Mouse (Mus musculus) neural tube, embryonic 10.5 days (tissue): ENCODE data around the gene Stk16.

Source experiments
- DNase-seq: peaks from one replicate; pipeline ENCODE4 v3.0.0-alpha.2; 2017; ENCODE audit warnings: low spot score; ENCODE audit errors: extremely low spot score

Stk16 gene

GRCm38 (mm10) chr1:75236117-75237050, 25.7 kb downstream of the Stk16 start, which contains the start of gene Dnajb2:
Gene Dnajb2 (plus strand): TSS chr1:75236406.
- peak; percentile 84 for DNase-seq

GRCm38 (mm10) chr1:75239591-75239990, 29.0 kb downstream of the Stk16 start:
- DNase-seq, result no peak

GRCm38 (mm10) chr1:75243411-75243810, 32.8 kb downstream of the Stk16 start:
- no peak for DNase-seq

- no peak for DNase-seq
Measured at GRCm38 (mm10) chr1:75244175-75244826, 33.7 kb downstream of the Stk16 start.

- no peak for DNase-seq
Measured at GRCm38 (mm10) chr1:75244836-75245235, 34.2 kb downstream of the Stk16 start.

GRCm38 (mm10) chr1:75247071-75247930, 36.7 kb downstream of the Stk16 start:
- DNase-seq, result no peak

GRCm38 (mm10) chr1:75248041-75248772, 37.6 kb downstream of the Stk16 start:
- DNase-seq, result no peak

GRCm38 (mm10) chr1:75250498-75250897, 39.9 kb downstream of the Stk16 start:
- DNase-seq, result no peak

GRCm38 (mm10) chr1:75251112-75251970, 40.7 kb downstream of the Stk16 start:
- peak; percentile 80 for DNase-seq

GRCm38 (mm10) chr1:75252308-75252707, 41.7 kb downstream of the Stk16 start:
- no peak for DNase-seq

- DNase-seq, result no peak
Measured at GRCm38 (mm10) chr1:75253029-75253428, 42.4 kb downstream of the Stk16 start.

GRCm38 (mm10) chr1:75253849-75254624, 43.4 kb downstream of the Stk16 start:
- DNase-seq, result peak; percentile 84

- no peak for DNase-seq
Measured at GRCm38 (mm10) chr1:75254625-75255013, 44.0 kb downstream of the Stk16 start.

- no peak for DNase-seq
Measured at GRCm38 (mm10) chr1:75255516-75256046, 44.9 kb downstream of the Stk16 start.

- DNase-seq, result no peak
Measured at GRCm38 (mm10) chr1:75261278-75261677, 50.6 kb downstream of the Stk16 start.

- peak; percentile 75 for DNase-seq
Measured at GRCm38 (mm10) chr1:75262969-75263951, 52.6 kb downstream of the Stk16 start.

GRCm38 (mm10) chr1:75264091-75264880, 53.6 kb downstream of the Stk16 start, which contains the start of gene Ptprn:
Gene Ptprn (minus strand): TSS chr1:75264502.
- no peak for DNase-seq
